Mouse (Mus musculus) lung, embryonic 15.5 days (tissue): ENCODE measurements around the gene Ano6. TPM values are rescaled to one million over a fixed set of nuclear protein-coding genes. Genes with fewer than 3 reads are reported as not detected.

Source experiments
- ATAC-seq: fragments of 200-750 bp; cut with Nextera tagmentation; 2 replicates; pipeline ENCODE4 v1.8.0; 2017; ENCODE audit warnings: moderate number of reproducible peaks, borderline replicate concordance; ENCODE audit not compliant: low FRiP score, low TSS enrichment; ENCODE audit errors: extremely low read depth
- H3K27ac ChIP-seq: fragments of 300-500 bp; sonication (generic); 2 replicates; pipeline ENCODE4 v1.5.1; 2015; ENCODE audit warnings: moderate library complexity, mild to moderate bottlenecking, inconsistent platforms
- H3K27me3 ChIP-seq: fragments of 300-500 bp; sonication (generic); 2 replicates; pipeline ENCODE4 v1.6.1; 2015; ENCODE audit warnings: inconsistent platforms
- H3K36me3 ChIP-seq: fragments of 300-500 bp; sonication (generic); 2 replicates; pipeline ENCODE4 v1.6.1; 2015; ENCODE audit warnings: inconsistent platforms
- H3K4me1 ChIP-seq: fragments of 300-500 bp; sonication (generic); 2 replicates; pipeline ENCODE4 v1.6.1; 2015; ENCODE audit warnings: inconsistent platforms
- H3K4me2 ChIP-seq: fragments of 300-500 bp; sonication (generic); 2 replicates; pipeline ENCODE4 v1.6.1; 2015; ENCODE audit warnings: inconsistent platforms, mild to moderate bottlenecking, moderate library complexity
- H3K4me3 ChIP-seq: fragments of 300-500 bp; sonication (generic); 2 replicates; pipeline ENCODE4 v1.5.1; 2015; ENCODE audit warnings: mild to moderate bottlenecking, inconsistent platforms
- H3K9ac ChIP-seq: fragments of 300-500 bp; sonication (generic); 2 replicates; pipeline ENCODE4 v1.6.1; 2015; ENCODE audit warnings: inconsistent platforms
- H3K9me3 ChIP-seq: fragments of 300-500 bp; sonication (generic); 2 replicates; pipeline ENCODE4 v1.6.1; 2016; ENCODE audit warnings: inconsistent platforms
- WGBS: fragments of 180-500 bp; shearing (Covaris S2); methylation state at CpG from one replicate; pipeline ENCODE4 v1.1.7; 2015; 5-methylcytosine and 5-hydroxymethylcytosine counted together
- polyA plus RNA-seq: library from polyadenylated mRNA; unstranded; fragments of >200 nt; fragmentation: Nextera tagmentation; extraction: Ambion mirVana; gene quantifications from 2 replicates; pipeline ENCODE4 v1.2.1, GENCODE M21; 2015

The Ano6 gene
- polyA plus RNA-seq, 1 experiment from 2014 or later: 44.0 TPM

GRCm38 (mm10) chr15:95890368-95890767 lies 99.7 kb downstream of the Ano6 start:
- 82% methylated on average over 5 of the region's 5 CpGs for WGBS
- peaks cover 37% of the 10 kb centered on the region for H3K4me1 ChIP-seq
- no peaks in the 10 kb centered on the region for H3K9me3 ChIP-seq
- no peak overlapping the region for H3K9ac ChIP-seq
- no peak for ATAC-seq
- no peaks in the 10 kb centered on the region for H3K36me3 ChIP-seq
- H3K27me3 ChIP-seq: no peaks in the 10 kb centered on the region
- no peak overlapping the region for H3K27ac ChIP-seq
- H3K4me2 ChIP-seq: no peak overlapping the region
- no peak overlapping the region for H3K4me3 ChIP-seq

GRCm38 (mm10) chr15:95892171-95892570 lies 101.5 kb downstream of the Ano6 start:
- H3K4me1 ChIP-seq: peaks cover 19% of the 10 kb centered on the region; the same call in 1 of the 2 replicates
- 90% methylated on average over 4 of the region's 4 CpGs for WGBS

GRCm38 (mm10) chr15:95892929-95893328 lies 102.3 kb downstream of the Ano6 start:
- H3K9ac ChIP-seq: no peak overlapping the region
- no peak overlapping the region for H3K4me2 ChIP-seq
- H3K4me1 ChIP-seq: peaks cover 12% of the 10 kb centered on the region; the same call in 1 of the 2 replicates
- no peaks in the 10 kb centered on the region for H3K9me3 ChIP-seq
- WGBS: 69% methylated on average over 10 of the region's 10 CpGs
- no peak overlapping the region for H3K27ac ChIP-seq
- H3K27me3 ChIP-seq: no peaks in the 10 kb centered on the region
- ATAC-seq: no peak
- 0 out of 2 replicates have a peak, but pooled peaks cover 3% of the 10 kb centered on the region for H3K36me3 ChIP-seq
- no peak overlapping the region for H3K4me3 ChIP-seq

More at GRCm38 (mm10) chr15:95892171-95892570, 101.5 kb downstream of the Ano6 start:
- Histone ChIP-seq H3K4me3 (no peak overlapping the region), H3K9ac (no peak overlapping the region), H3K27ac (no peak overlapping the region), H3K36me3 (0 out of 2 replicates have a peak, but pooled peaks cover 3% of the 10 kb centered on the region), H3K4me2 (no peak overlapping the region), H3K27me3 (no peaks in the 10 kb centered on the region), H3K9me3 (no peaks in the 10 kb centered on the region)
- ATAC-seq: no peak

GRCm38 (mm10) chr15:95895699-95896098 lies 105.1 kb downstream of the Ano6 start:
- Histone ChIP-seq H3K4me3 (no peak overlapping the region), H3K9me3 (no peaks in the 10 kb centered on the region), H3K27me3 (no peaks in the 10 kb centered on the region), H3K4me2 (no peak overlapping the region), H3K4me1 (no peaks in the 10 kb centered on the region), H3K9ac (no peak overlapping the region), H3K36me3 (0 out of 2 replicates have a peak, but pooled peaks cover 3% of the 10 kb centered on the region), H3K27ac (no peak overlapping the region)
- WGBS: 79% methylated on average over 7 of the region's 7 CpGs
- no peak; the same call in 1 of the 2 replicates for ATAC-seq

GRCm38 (mm10) chr15:95897653-95898052 lies 107.0 kb downstream of the Ano6 start:
- WGBS: 56% methylated on average over 12 of the region's 12 CpGs

GRCm38 (mm10) chr15:95898438-95898837 lies 107.8 kb downstream of the Ano6 start:
- Histone ChIP-seq H3K4me1 (0 out of 2 replicates have a peak, but pooled peaks cover 8% of the 10 kb centered on the region), H3K27me3 (no peaks in the 10 kb centered on the region), H3K9me3 (no peaks in the 10 kb centered on the region), H3K9ac (no peak overlapping the region), H3K27ac (no peak overlapping the region), H3K4me3 (no peak overlapping the region), H3K4me2 (no peak overlapping the region), H3K36me3 (0 out of 2 replicates have a peak, but pooled peaks cover 3% of the 10 kb centered on the region)
- 91% methylated on average over 6 of the region's 6 CpGs for WGBS
- ATAC-seq: no peak

More at GRCm38 (mm10) chr15:95897653-95898052, 107.0 kb downstream of the Ano6 start:
- no peak overlapping the region for H3K27ac ChIP-seq
- H3K4me3 ChIP-seq: no peak overlapping the region
- H3K9me3 ChIP-seq: no peaks in the 10 kb centered on the region
- no peak overlapping the region for H3K4me2 ChIP-seq
- no peak overlapping the region for H3K9ac ChIP-seq
- H3K27me3 ChIP-seq: no peaks in the 10 kb centered on the region
- ATAC-seq: no peak
- 0 out of 2 replicates have a peak, but pooled peaks cover 3% of the 10 kb centered on the region for H3K36me3 ChIP-seq
- H3K4me1 ChIP-seq: 0 out of 2 replicates have a peak, but pooled peaks cover 8% of the 10 kb centered on the region

GRCm38 (mm10) chr15:95902396-95902795 lies 111.8 kb downstream of the Ano6 start:
- Histone ChIP-seq H3K9me3 (no peaks in the 10 kb centered on the region), H3K9ac (no peak overlapping the region), H3K27ac (no peak overlapping the region), H3K36me3 (no peaks in the 10 kb centered on the region), H3K4me3 (no peak overlapping the region), H3K27me3 (no peaks in the 10 kb centered on the region), H3K4me2 (no peak overlapping the region), H3K4me1 (peaks cover 40% of the 10 kb centered on the region)
- ATAC-seq: no peak
- 86% methylated on average over 5 of the region's 5 CpGs for WGBS

GRCm38 (mm10) chr15:95904247-95904646 lies 113.6 kb downstream of the Ano6 start:
- Histone ChIP-seq H3K27me3 (no peaks in the 10 kb centered on the region), H3K9me3 (no peaks in the 10 kb centered on the region), H3K4me3 (no peak overlapping the region), H3K9ac (no peak overlapping the region), H3K4me2 (peak overlapping the region; percentile 18; the same call in 1 of the 2 replicates), H3K36me3 (no peaks in the 10 kb centered on the region), H3K4me1 (peaks cover 46% of the 10 kb centered on the region), H3K27ac (0 out of 2 replicates have a peak overlapping the region, but pooled peaks have one; percentile 3)
- no peak for ATAC-seq
- 25% methylated on average over 14 of the region's 14 CpGs for WGBS

- Histone ChIP-seq H3K9me3 (no peaks in the 10 kb centered on the region), H3K36me3 (no peaks in the 10 kb centered on the region), H3K27me3 (no peaks in the 10 kb centered on the region), H3K4me1 (peaks cover 62% of the 10 kb centered on the region), H3K27ac (peak overlapping the region; percentile 60), H3K4me2 (no peak overlapping the region), H3K9ac (no peak overlapping the region), H3K4me3 (no peak overlapping the region)
- peak; percentile 65; the same call in 1 of the 2 replicates for ATAC-seq
- WGBS: 48% methylated on average over 7 of the region's 7 CpGs
Observed at GRCm38 (mm10) chr15:95906017-95906749, 115.5 kb downstream of the Ano6 start.

- 80% methylated on average over 1 of the region's 1 CpGs for WGBS
- Histone ChIP-seq H3K4me3 (no peak overlapping the region), H3K27me3 (no peaks in the 10 kb centered on the region), H3K36me3 (no peaks in the 10 kb centered on the region), H3K9me3 (no peaks in the 10 kb centered on the region), H3K27ac (peak overlapping the region; percentile 60), H3K9ac (no peak overlapping the region), H3K4me1 (peaks cover 57% of the 10 kb centered on the region), H3K4me2 (no peak overlapping the region)
- peak; percentile 9; the same call in 1 of the 2 replicates for ATAC-seq
Observed at GRCm38 (mm10) chr15:95906891-95907290, 116.2 kb downstream of the Ano6 start.

- Histone ChIP-seq H3K36me3 (no peaks in the 10 kb centered on the region), H3K27ac (peak overlapping the region; percentile 60; the same call in 1 of the 2 replicates), H3K4me3 (no peak overlapping the region), H3K9ac (no peak overlapping the region), H3K9me3 (no peaks in the 10 kb centered on the region), H3K4me1 (peaks cover 57% of the 10 kb centered on the region), H3K27me3 (no peaks in the 10 kb centered on the region), H3K4me2 (no peak overlapping the region)
- ATAC-seq: peak; percentile 46; the same call in 1 of the 2 replicates
- WGBS: 58% methylated on average over 10 of the region's 10 CpGs
Observed at GRCm38 (mm10) chr15:95907337-95907736, 116.7 kb downstream of the Ano6 start.

- 88% methylated on average over 1 of the region's 1 CpGs for WGBS
- Histone ChIP-seq H3K4me2 (no peak overlapping the region), H3K27me3 (no peaks in the 10 kb centered on the region), H3K9ac (no peak overlapping the region), H3K4me1 (peaks cover 57% of the 10 kb centered on the region), H3K36me3 (0 out of 2 replicates have a peak, but pooled peaks cover 2% of the 10 kb centered on the region), H3K27ac (no peak overlapping the region), H3K4me3 (no peak overlapping the region), H3K9me3 (no peaks in the 10 kb centered on the region)
- ATAC-seq: no peak
Observed at GRCm38 (mm10) chr15:95907909-95908308, 117.3 kb downstream of the Ano6 start.
